Mouse (Mus musculus) layer of hippocampus, adult 8-10 months (tissue): ENCODE measurements around the gene Slc8a3. TPM values are rescaled to one million over a fixed set of nuclear protein-coding genes. Genes with fewer than 3 reads are reported as not detected.

Experiments used
- DNase-seq, 2 experiments: peaks; one replicate each; pipeline ENCODE4 v3.0.0; 2022; ENCODE audit warnings: low spot score in 2 of 2
- total RNA-seq, 4 experiments: library from RNA; stranded (reverse); gene quantifications; 2 replicates each; pipeline ENCODE4 v1.2.4; 2022

The Slc8a3 gene
- total RNA-seq, 4 experiments from 2014 or later = 13.5 to 17.7 (median 15.3) TPM

DNA sequence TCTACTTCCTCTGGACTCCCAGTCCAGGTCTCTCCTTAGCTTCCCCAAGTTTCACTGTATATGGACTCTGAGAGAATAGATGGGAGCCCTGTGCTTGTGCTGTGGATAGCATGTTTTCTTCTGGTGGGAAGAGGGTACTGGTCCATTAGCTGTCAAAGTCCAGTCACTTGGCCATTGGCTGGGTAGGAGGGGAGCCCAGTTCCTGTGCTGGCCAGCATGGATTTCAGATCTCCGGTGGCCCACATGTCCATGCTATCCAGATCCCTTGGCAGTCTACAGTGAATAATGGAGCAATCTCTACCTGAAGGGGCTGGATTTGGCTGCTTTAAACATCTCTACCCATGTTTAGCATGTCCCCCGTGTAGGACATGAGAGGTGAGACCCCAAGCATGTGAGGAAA, 148.0 kb downstream of the Slc8a3 start:
- DNase-seq = no peak

DNA sequence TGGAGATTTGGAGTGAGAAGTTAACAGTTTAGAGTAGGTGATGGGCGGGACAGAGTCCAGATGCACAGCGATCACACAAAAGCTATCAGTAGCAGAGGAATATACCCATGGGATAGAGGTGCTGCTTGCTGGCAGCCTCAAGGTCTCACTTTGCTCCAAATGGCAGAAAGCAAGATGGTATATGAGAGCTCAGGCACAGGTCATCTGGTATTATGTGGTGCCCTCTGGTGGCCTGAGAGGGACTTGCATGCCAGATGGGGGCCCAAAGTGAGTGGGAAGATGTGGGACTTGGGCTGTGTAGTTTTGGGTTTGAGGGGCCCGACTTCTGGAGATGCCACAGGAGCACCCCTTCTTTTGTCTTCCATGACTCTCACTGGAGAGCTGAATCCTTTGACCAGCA, 150.9 kb downstream of the Slc8a3 start:
- peak; percentile 33 to 68 for DNase-seq

DNA sequence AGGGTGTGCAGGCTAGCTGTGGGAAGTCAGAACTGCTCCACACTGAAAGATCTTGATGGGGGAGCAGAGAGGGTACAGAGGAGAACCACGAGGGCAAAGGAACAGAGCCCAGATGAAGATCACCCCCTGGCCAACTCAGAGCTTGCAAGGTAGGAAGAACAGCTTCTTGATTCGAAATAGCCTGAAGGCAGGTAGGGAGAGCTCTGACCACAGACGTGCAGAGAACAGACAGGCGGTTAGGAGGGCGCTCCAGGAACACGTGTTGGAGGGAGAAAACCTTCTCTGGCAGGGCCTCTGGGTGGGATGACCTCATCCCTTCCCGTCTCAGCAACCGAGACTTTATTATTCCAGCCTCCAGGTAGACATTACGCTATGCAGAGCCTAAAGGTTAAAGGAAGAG, 157.7 kb downstream of the Slc8a3 start:
- no peak for DNase-seq

DNA sequence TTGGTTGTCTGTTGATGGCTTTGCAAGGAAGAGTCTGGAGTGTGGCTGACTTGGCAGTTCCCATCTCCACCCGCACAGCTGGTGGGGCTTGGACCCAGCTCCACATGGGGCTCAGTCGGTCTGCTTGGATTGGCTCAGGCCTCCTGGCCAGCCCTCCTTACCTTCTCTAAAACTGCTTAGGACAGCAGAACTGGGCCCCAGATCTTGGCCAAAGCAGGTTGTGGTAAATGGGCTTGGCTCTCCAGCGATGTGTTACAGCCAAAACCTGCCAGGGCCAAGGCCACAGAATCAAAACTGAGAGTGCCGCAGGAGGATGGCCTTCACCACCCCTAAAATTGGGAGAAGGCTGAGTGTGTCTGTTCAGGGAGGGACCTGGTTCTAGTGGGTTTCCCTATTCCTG, 159.1 kb downstream of the Slc8a3 start:
- no peak for DNase-seq

DNA sequence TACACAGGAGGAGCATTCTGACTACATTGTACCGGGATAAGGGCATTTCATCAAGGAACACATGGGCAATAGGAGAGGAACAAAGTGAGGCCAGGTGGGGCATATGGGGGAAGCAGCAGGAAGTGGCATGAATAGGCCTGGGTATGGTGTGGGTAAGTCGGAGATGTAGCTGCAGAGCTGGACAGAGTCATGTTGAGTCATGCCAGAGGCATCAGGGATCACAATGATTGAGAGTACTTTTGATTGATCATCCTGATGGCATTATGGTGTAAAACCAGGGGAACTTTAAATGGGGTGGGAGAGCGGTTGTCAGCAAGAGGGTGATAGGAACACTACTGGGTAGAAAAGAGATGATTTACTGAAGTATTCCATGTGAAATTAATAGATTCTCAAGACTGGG, 160.0 kb downstream of the Slc8a3 start:
- no peak for DNase-seq

DNA sequence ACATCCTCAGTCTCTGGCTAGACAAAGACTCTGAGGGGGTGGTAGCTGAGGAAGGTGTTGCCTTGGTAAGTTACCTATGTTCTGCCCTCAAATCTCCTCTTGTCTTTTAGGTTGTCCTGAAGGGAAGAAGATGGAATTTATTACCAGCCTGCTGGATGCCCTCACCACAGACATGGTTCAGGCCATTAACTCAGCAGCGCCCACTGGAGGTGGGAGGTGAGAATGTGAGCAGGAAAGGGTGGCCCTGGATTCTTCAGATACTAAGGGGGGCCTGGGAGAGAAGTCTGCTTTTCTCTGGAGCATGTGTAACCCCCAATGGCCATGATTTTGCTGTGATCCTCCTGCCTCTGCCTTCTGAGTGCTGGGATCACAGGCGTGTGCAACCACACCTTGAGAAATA, 162.9 kb downstream of the Slc8a3 start:
- no peak for DNase-seq

DNA sequence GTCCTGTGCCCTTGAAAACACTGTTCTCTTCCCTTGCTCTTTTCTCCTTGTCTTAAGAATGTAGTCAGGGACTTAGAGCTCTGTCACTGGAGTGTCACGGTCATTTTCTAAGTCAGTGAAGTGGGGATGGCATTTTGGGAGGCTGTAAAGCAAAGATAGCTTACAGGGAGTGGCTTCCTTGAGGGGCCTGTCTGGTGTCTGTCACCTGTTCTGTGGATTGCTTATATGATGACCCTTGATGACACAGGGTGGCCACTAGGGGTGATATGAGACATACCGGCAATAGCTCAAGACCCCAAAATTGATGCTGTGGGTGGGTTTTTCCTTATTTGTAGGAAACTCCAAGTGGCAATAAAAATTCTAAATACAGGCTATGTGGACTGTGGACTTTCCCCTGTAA, 164.5 kb downstream of the Slc8a3 start:
- DNase-seq = no peak

DNA sequence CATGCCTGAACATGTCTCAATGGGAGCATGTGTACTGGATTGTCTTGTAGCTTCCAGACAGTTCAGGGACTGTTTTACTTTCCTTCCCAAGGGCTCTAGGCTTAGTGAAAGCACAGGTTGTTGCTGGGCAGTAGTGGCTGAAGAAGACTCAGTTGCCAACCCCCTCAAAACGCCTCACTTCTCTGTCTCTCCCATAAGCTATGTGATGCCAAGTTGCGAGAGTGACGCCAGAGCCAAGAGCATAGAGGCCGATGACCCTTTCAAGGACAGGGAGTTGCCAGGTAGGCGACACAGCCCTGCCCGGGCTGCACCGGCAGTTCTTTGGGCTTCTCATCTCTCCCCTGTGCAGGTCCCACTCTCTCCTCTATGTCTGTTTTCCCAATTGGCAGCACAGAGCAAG, 164.9 kb downstream of the Slc8a3 start:
- DNase-seq = no peak

DNA sequence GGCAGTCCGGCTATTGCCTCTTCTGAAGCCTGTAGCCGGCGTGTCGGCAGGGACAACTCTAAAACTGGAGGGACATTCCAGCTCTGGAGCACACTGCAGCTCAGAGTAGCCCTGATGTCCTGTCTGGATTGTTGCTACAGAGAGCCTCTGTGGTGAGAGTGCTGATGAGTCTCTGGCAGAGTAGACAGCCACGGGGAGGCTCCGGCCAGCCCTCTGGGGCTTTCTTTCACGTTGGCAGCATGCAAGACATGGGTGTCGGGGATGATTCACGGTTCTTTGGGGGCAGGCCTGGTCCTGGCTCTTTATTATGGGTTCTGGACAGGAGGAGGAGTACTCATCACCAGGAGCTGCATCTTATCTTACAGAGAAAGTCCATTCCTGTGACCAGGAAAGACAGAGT, 165.8 kb downstream of the Slc8a3 start:
- DNase-seq = no peak

DNA sequence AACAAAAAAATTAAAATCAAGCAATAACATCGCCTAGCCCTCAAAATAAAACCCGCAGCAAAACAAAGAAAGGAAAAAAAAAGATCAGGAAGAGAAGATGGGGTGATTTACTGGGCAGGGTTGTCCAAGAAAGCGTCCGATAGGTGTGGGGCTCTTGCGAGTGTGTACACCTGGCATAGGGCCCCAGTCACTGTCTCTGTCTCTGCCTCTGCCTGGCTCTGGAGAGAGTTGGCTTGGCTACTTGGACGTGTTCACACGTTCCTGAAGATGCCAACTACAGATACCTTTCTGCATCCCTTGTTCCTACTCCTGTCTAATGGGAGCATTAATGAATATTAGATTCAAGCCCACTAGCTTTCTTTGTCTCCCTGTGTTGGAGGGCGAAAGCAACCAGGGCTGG, 166.4 kb downstream of the Slc8a3 start:
- DNase-seq = no peak

DNA sequence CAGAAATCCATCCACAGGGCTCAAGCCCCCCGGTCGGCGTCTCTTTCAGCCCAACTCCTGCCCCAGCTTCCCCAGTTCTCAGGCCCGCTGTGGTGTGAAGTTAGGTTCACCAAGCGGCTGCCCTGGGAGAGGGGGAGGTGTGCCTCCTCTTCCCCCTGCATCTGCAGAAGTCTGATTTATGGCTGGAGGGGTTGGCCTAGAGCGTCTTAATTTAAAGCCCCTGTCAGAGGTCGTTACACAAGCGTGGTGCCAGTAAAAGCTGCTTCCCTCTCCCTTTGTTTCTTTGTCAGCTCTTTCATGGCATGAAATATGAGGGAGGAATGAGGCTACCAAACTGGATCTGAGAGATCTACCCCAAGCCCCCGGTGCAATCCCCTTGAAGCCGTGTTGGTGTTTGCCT, 166.9 kb downstream of the Slc8a3 start:
- no peak for DNase-seq

DNA sequence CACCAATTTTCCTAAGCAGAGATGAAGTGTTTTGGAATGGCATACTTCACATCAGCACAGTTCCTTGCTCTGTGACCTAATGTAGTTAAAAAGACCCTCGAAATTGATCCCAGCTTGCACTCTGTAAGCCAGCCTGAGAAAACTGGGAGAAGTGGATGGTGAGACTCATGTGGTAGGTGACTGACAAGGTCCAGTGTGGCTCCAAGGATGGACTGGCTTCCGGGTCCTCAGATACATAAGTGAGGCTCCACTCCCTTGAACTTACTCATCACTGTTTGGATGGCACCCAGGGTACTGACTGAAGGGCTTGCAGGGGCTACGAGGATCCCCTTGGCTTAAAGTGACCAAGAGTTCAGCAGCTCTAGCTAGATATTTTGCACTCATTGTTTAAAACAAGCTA, 169.4 kb downstream of the Slc8a3 start:
- DNase-seq = no peak

DNA sequence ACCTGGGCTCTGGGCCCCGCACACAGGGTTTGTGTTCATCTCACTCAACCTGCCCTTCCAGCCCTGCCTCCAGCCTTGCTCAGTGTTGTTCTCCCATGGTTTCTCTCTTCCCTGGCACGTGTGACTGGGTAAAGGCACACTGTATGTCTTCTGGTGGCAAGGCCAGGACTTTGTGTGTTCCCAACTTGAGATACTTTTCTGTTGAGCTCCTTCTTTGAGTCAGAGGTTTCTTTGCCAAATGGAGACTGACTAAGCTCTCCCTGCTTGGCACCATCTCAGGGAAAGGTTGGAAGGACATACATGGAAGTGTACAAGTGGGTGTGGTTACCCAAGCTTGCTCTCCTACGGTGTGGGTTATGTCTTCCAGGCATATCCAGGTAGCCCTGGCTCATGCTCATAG, 169.8 kb downstream of the Slc8a3 start:
- no peak for DNase-seq

DNA sequence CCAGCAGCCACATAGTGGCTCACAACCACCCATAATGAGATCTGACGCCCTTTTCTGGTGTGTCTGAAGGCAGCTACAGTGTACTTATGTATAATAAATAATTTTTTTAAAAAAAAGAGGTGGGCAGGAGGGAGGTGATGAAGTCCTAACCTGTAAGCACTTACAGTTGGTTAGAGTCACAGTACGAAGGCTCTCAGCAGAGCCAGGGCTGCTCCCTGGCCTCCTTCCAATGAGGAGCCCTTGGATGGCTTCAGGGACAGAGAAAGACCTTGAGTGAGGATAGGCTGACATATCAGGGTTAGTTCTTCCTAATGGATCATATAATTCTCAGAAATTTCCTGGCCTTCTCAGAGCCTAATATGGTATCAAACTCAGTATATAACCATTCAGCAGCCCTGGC, 171.7 kb downstream of the Slc8a3 start:
- no peak for DNase-seq

DNA sequence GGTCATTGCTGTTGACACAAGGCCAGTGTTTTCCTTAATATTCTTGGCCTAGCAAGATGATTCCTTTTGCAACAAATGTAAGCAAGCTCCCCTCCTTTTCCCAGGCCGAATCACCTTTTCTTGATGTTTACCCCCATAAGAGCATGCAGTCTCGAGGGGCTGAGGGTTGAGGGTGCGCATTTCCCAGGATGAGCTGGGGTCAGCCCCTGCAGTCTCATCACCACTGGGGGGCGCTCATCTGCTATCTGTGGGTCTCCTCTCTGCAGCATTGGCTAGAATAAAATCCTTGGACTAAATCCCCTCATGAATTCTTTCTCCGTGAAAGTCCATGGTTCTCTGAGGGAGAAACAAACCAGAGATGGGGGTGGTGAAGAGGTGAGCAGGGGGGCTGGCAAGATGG, 172.1 kb downstream of the Slc8a3 start:
- DNase-seq = peak in 1 of 2 experiments; percentile 31

DNA sequence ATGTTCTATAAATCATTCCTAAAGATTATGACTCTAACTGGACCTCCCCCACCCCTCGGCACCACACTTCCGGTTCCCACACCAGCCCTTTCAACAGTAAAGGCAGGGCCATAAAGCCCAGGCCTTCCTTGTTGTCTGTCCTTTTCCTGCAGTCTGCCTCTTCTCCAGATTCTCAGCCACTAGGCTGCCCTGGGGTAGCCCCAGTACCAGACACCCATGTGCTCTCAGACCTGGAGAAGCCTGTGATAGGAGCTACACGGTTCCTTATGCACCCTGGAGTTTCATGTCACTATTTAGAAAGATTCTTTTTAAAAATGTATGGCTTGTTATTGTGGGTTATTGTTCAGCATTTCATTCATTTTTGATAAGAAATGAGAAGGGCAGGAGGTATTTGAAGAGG, 172.6 kb downstream of the Slc8a3 start:
- DNase-seq = no peak

DNA sequence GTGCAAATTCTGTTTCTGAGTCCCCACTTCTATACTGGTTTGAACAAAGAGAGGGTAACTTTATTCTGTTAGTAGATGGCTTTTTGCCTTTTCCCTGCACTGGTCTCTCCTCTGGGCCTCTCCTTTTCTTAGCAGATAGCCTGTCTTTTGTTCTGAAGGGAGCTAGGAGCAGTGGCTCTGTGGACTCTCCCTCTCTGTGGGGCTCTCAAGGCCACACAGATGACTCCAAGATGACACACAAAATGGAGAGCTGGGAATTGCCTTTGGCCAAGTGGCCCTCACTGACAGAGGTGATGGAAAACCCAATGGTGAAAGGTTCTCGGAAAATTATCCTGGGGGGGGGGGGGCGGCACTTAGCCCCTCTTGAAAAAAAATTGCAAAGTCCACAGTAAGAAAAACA, 173.0 kb downstream of the Slc8a3 start:
- no peak for DNase-seq

DNA sequence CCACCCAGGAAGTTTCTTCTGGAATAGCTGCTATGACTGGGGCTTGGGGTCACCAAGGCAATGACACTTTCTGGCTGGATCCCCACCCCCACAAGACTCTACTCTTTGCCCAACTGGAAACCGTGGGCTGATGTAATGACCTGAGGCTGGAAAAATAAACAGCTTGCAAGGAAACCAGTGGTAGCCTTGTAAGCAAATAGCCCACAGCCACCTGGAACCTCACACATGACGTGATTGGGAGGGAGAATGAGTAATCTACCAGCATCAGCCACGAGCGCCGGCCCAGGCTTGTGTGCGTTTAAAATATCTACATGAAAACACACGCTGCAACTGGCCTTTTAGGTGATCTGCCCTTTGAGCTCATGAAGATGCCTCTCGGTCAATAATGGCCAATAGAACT, 176.1 kb downstream of the Slc8a3 start:
- DNase-seq = no peak

DNA sequence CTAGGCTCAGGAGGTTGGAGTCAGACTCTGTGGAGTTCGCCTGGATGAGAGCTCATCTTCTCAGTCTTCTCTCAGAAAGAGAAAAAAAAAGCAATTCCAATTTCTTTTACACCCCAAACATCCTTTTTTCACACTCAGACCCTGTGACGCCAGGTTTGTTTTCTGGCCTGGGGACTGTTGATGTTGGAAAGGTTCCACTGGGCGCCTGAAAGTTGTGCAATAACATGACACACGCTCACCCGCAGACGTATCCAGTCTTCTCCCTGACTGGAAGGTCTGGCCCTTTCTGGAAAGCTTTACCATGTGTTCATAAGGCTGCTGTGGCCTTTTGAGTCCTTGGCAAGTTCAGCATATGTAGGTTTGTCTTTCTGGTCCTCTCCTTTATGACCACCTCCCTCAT, 177.3 kb downstream of the Slc8a3 start:
- DNase-seq = no peak

DNA sequence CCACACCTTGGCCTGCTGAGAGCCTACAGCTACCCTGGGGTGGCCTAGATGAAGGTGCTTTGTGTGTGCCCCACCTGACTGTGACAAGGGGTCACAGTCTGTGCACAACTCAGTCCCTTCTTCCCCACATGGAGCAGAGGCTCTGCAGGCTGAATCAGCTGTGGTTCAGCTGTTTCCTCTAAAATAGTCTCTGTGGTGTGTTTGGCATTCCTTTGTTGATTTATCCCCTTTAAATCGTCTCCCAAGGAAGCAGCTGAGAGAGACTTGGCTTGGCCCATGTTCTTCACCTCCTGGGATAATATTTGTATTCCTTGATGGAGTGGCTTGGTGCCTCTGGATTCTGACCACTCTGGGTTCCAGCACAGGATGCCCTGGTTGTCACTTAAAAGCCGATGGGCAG, 180.9 kb downstream of the Slc8a3 start:
- no peak for DNase-seq

DNA sequence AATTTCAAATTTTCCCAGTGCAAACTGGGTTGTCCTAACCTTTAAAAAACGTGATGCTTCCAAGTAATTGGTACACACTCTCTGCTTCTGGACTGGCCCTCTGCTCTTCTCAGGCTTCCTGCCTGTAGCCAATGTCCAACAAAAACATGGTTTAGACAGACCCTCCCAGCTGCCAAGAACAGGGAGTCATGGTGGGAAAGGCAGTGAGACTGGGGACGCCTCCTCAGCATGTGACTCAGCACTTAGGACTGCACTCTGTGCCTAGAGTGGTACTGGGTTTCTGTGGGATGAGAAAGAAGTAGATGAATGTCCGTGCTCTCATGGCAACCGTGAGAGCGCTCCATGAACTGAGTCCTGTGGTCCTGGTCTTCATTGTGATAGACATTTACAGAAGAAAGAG, 182.1 kb downstream of the Slc8a3 start:
- no peak for DNase-seq

DNA sequence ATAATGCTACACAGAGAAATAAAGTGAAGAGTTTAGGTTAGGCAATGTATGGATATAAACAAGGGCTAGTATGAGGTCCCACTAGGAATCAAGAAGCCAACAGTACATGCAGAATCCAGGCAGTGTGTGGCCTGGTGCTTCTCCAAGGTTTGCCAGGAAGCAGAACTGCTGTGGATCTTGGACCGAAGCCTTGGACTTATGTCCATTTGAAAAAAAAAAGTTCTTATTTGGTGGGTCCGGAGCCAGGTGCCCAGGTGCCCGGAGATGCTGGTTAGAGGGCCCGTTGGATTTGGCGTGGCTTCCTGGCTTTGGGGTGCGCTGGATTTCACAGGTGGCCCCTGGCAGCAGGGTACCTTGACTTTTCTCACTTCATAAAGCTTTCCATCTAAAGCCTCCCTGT, 185.0 kb downstream of the Slc8a3 start:
- DNase-seq = no peak
